Mouse (Mus musculus) CH12F3 (cell line): ENCODE data around the gene Gm20388.

Source experiments
- in situ Hi-C: fragments of 300-500 bp; cut with MboI; formaldehyde crosslinking; loops from 2 replicates; pipeline ENCODE4 v1.14.3; 2020; ENCODE audit warnings: low sequenced_read_pairs

Gm20388 gene

GRCm38 (mm10) chr8:120184850-120185792, 274.5 kb downstream of the Gm20388 start:
- in situ Hi-C loops, result no loop called here

DNA sequence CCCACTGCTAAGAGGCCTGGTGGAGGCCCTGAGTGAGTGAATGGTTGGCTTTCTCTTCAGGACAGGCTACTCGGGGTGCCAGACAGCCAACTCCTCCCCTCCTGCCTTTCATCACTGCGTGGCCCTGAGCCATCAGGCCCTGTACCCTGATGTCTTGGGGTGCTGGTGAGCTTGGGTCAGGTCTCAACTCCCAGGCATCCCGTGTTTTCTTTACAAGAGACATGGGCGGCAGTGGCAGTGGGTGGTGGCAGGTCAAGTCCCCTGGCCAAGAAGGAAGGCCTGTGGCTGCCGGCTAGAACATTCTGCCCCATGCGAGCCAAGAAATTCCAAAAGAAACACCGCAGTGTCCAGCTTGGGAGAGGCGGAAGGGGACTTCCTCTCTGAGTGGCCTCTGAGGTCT, 275.8 kb downstream of the Gm20388 start:
- in situ Hi-C loops, result no loop called here

GRCm38 (mm10) chr8:120188510-120188909, 277.9 kb downstream of the Gm20388 start:
- in situ Hi-C loops, result no loop called here

DNA sequence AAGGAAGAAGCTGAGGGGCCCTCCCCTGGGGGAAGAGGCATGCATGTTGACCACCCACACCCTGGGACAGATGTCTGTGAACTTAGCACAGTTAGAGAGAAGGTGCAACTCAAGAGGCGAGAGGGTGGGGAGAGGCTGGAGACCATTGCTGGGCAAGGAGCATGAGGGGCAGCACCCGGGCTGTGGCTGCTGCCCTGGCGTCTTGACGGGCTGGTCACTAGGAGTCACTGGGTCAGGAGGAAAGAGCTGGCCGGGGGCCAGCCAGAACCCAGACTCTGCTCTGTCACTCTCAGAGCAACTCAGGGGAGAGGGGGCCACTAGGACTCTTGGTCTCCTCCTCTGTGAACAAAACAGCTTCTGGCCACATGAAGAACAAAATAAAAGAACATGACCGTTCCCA, 278.8 kb downstream of the Gm20388 start:
- in situ Hi-C loops, result no loop called here

- in situ Hi-C loops, result no loop called here
Observed at GRCm38 (mm10) chr8:120190107-120190809, 279.6 kb downstream of the Gm20388 start.

DNA sequence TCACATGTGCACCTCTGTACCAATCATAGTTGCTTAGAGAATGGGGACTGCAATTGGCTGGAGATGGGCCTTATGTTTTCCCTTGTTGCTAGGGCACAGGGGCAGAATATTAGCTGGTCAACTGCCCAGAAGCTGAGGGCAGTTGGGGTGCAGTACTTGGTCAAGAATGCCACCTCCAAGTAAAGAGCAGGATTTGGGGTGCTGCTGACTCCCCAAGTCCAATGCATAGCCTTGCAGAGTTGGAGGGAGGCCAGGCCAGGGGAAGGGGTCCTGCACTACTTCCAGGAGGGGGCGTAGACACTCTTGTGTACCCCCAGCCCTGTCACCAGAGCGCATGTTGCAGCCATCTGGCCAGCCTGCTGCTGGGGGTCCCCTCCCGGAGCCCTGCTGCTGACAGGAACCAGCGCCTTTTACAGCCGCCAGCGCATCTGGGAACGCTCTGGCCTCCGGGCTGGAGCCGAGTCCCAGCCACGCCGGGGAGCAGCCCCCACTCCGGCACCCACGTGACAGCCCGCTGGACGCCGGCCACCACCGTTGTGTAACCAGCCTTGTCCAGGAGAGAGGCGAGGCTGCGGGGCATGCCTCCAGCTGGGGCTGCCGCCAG, 280.3 kb downstream of the Gm20388 start:
- in situ Hi-C loops, result no loop called here

DNA sequence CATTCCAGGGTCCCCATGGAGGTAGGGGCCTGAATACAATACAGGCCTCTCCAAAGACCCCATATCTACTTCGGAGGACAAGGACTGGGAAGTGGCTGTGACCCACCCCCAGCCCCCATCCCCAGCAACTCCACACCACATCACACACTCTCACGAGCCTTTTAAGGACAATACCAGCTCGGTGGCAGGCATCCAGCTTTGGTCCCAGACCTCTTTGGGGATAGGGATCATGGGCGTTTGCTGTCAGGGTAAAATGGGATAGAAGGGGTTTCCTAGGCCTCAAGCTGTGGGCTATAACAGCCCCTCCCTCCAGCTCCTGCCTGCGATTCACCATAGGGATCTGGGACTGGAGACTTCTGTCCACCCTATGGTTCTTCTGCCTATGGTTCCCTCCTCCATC, 281.0 kb downstream of the Gm20388 start:
- in situ Hi-C loops, result no loop called here

GRCm38 (mm10) chr8:120192118-120192517, 281.5 kb downstream of the Gm20388 start:
- in situ Hi-C loops, result no loop called here

GRCm38 (mm10) chr8:120201351-120201750, 290.7 kb downstream of the Gm20388 start:
- in situ Hi-C loops, result no loop called here

DNA sequence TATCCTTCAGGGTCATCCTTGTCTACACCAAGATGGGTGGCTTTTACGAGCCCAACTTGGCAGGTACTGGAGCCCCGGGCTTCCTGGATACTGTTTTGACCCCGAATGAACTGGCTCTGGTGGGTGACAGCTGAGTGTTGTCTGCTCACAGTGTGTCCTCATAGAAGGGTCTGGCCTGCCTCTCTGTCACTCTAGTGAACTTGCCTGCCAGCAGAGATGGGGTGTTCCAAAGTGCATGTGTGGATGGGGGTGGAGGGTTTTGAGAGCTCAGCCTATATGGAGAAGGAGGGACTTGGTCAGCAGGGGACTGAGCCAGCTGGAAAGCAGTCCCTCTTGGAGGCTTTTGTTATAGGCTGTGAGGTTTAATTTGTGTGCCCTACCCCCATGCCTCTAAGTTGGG, 291.9 kb downstream of the Gm20388 start:
- in situ Hi-C loops, result no loop called here

- in situ Hi-C loops, result no loop called here
Observed at GRCm38 (mm10) chr8:120204736-120205360, 294.2 kb downstream of the Gm20388 start.

- in situ Hi-C loops, result no loop called here
Observed at GRCm38 (mm10) chr8:120205916-120206315, 295.3 kb downstream of the Gm20388 start.

DNA sequence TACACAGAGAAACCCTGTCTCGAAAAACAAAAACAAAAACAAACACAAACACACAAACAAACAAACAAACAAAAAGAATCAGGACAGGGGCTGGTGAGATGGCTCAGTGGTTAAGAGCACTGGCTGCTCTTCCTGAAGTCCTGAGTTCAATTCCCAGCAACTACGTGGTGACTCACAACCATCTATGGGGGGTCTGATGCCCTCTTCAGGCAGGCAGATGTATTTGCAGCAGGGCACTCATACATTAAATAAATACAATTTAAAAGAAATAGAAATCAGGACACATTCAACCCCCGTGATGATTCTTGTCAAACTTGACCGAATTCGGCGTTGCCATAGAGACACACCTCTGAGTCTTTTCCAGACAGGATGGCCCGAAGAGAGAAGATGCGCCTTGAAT, 296.7 kb downstream of the Gm20388 start:
- in situ Hi-C loops, result no loop called here

- in situ Hi-C loops, result no loop called here
Observed at GRCm38 (mm10) chr8:120208113-120208512, 297.5 kb downstream of the Gm20388 start.

DNA sequence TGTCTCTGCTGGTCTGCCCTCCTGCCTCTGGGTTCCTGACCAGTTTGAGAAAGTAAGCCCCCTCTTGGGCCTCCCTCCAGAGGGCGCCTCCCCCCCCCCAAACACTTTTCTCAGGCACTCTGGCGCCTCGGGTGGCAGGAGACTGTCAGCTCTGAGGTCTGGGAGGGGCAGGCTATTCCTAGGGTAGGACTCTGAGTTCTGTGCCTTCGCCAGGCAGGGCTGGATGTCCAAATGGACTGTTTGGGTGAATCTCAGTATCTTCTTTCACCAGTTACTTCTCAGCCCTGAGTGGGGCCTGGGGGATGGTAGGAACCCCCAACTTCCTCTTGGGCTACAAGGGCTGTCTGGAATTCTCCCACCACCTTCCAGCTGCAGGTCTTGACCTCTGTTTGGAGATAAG, 300.7 kb downstream of the Gm20388 start:
- in situ Hi-C loops, result no loop called here

- in situ Hi-C loops, result no loop called here
Observed at GRCm38 (mm10) chr8:120212596-120212995, 302.0 kb downstream of the Gm20388 start.

- in situ Hi-C loops, result no loop called here
Observed at GRCm38 (mm10) chr8:120213229-120213628, 302.6 kb downstream of the Gm20388 start.

DNA sequence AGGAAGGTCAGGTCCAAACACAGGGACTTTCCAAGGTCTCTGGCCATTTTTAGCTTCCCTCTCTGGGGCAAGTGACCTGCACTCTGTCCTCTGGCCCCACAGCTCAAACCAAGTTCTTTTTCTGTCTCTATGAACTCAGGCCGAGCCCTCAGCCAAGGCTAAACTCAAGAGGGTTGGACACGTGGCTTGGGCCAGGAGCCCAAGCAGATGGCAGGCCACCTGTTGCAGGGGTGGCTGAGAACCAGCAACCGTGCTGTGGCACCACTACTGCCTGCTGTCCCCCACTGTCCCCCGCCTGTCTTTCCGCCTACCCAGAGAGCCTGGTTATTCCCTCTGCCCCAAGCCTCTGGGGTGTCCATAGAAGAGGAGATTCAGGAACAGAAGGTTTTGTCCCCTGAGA, 303.3 kb downstream of the Gm20388 start:
- in situ Hi-C loops, result no loop called here

- in situ Hi-C loops, result no loop called here
Observed at GRCm38 (mm10) chr8:120215416-120216141, 304.9 kb downstream of the Gm20388 start.
